Mouse (Mus musculus) MEL (cell line): Measurements from ENCODE around the gene Spef2.

ENCODE experiments used
- CHD2 ChIP-seq: IDR thresholded peaks from 2 replicates; pipeline ENCODE4 v1.6.1; 2011; ENCODE audit warnings: low read length, improper control_type of control experiment
- CTCF ChIP-seq, 3 experiments: IDR thresholded peaks in 2 of 3; conservative IDR thresholded peaks in 1 of 3; 2 replicates each; pipeline ENCODE4 v1.5.1; 2011 to 2012; ENCODE audit warnings: low read length in 3 of 3, low read depth in 2 of 3, mild to moderate bottlenecking in 2 of 3, improper control_type of control experiment in 1 of 3, inconsistent platforms in 1 of 3, mixed read lengths in 1 of 3, moderate library complexity in 1 of 3; ENCODE audit not compliant: control insufficient read depth in 1 of 3, insufficient read depth in 1 of 3, poor library complexity in 1 of 3, severe bottlenecking in 1 of 3
- MEF2A ChIP-seq: IDR thresholded peaks from 2 replicates; pipeline ENCODE4 v1.6.1; 2014; ENCODE audit warnings: low read depth, mild to moderate bottlenecking, inconsistent platforms, low read length, improper control_type of control experiment; ENCODE audit not compliant: poor library complexity, insufficient replicate concordance, severe bottlenecking; ENCODE audit errors: extremely low read depth
- TAL1 ChIP-seq: IDR thresholded peaks from 2 replicates; pipeline ENCODE4 v1.6.1; 2012; ENCODE audit warnings: mild to moderate bottlenecking, inconsistent platforms, low read length, moderate library complexity, mixed read lengths
- USF1 ChIP-seq: IDR thresholded peaks from 2 replicates; pipeline ENCODE4 v1.6.1; 2014; ENCODE audit warnings: low read depth, mild to moderate bottlenecking, inconsistent platforms, low read length, improper control_type of control experiment, moderate library complexity
- ZNF384 ChIP-seq: IDR thresholded peaks from 2 replicates; pipeline ENCODE4 v1.6.1; 2012; ENCODE audit warnings: low read depth, mild to moderate bottlenecking, inconsistent platforms, low read length, improper control_type of control experiment

- TF ChIP-seq CTCF (IDR thresholded peaks at IDR 0.05 in 2 of 3, conservative IDR thresholded peaks at IDR 0.05 in 1 of 3; ENCODE audit: control insufficient read depth in 1 of 3, insufficient read depth in 1 of 3, low read depth in 2 of 3, low read length in 3 of 3, poor library complexity in 1 of 3, severe bottlenecking in 1 of 3) = no peak
- no peak for TF ChIP-seq MEF2A
- TF ChIP-seq USF1 = no peak
- TF ChIP-seq ZNF384 = no peak
- no peak for TF ChIP-seq CHD2
- no peak for TF ChIP-seq TAL1
Measured at GRCm38 (mm10) chr15:9600088-9600455, 148.6 kb downstream of the Spef2 start.
